Mouse (Mus musculus): ENCODE measurements at regions not wholly inside any gene's neighbourhood (a gene's known extent, or its start where the extent isn't known, plus 50 kb on each side); places are given as distances from the start of the nearest gene placed in this dataset.

DNA sequence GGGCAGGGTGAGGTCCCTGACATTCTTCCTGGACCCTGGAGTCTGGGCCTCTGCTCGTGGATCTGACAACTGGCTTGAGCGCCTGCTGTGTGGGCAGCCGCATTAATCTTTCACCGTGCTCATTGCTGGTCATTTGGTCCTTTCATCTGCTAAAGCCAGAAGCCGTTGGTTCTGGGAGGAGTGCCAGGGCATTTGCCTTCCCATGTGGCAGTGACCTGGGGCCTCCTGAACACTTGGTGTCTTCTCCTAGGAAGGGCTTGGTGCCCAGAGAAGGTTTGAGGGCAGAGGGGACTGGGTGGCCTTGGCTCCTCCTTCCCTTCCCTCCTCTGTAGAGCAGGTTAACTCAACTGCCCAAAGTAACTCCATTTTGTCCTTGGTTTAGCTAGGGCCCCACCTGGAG, 79.7 kb upstream of the Adra2c start:
- WGBS: 49% methylated on average over 5 of the region's 5 CpGs
- no peaks in the 10 kb centered on the region for H3K36me3 ChIP-seq (ENCODE audit: control insufficient read depth, insufficient read depth, low read length)
- ATAC-seq (ENCODE audit: low FRiP score, low TSS enrichment) (no peak), DNase-seq (ENCODE audit: low spot score) (no peak)
- H3K4me1 ChIP-seq (replicated peaks; ENCODE audit: control insufficient read depth, insufficient read depth): no peaks in the 10 kb centered on the region
- no peak overlapping the region for H3K4me2 ChIP-seq (replicated peaks; ENCODE audit: low read depth)
- no peak overlapping the region for H3K4me3 ChIP-seq (ENCODE audit: low read depth, low read length)
- no peak overlapping the region for H3K9ac ChIP-seq (ENCODE audit: low read length)
- no peak overlapping the region for H3K27ac ChIP-seq (replicated peaks)
- TF ChIP-seq CTCF (IDR thresholded peaks at IDR 0.05; ENCODE audit: low read depth) (no peak), EP300 (optimal IDR thresholded peaks at IDR 0.05) (no peak)
- H3K27me3 ChIP-seq (ENCODE audit: control insufficient read depth, insufficient read depth, low read length): no peaks in the 10 kb centered on the region
- H3K9me3 ChIP-seq (ENCODE audit: control insufficient read depth, low read length): no peaks in the 10 kb centered on the region

DNA sequence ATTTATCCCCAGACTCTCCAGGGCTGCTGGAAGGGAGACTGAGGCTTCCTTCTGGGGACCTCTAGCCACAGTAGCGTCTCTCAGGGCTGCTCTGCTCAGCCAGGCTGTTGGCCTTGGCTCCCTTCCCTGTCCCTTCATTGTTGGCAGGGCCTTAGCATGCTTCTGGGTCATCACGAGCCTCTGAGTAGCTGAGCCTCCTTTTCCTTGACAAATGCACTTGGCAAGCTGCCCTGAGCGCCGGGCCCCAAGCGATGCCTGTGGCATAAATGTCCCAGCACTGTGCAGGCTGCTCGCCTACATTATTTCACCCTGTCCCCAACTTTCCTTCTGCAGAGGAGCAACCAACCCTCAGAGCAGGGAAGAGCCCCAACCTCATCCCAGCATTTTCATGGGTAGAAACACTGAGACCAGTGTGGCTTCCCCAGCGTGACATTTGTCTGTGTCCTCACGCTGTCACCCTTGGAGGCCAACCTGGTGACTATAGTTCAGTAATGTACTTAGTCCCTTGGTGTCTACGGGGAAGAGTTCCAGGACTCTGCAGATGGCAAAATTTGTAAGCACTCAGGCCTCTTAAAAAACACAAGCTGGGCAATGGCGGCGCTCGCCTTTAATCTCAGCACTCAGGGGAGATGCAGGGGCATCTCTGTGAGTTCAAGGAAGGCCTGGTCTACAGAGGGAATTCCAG, 83.7 kb upstream of the Lrpap1 start:
- TF ChIP-seq EP300 (optimal IDR thresholded peaks at IDR 0.05): no peak
- TF ChIP-seq CTCF (IDR thresholded peaks at IDR 0.05; ENCODE audit: low read depth): no peak
- DNase-seq (ENCODE audit: low spot score) (peak; percentile 21), ATAC-seq (ENCODE audit: low FRiP score, low TSS enrichment) (no peak)
- no peaks in the 10 kb centered on the region for H3K36me3 ChIP-seq (ENCODE audit: control insufficient read depth, insufficient read depth, low read length)
- H3K4me1 ChIP-seq (replicated peaks; ENCODE audit: control insufficient read depth, insufficient read depth): no peaks in the 10 kb centered on the region
- H3K4me2 ChIP-seq (replicated peaks; ENCODE audit: low read depth): no peak overlapping the region
- H3K27me3 ChIP-seq (ENCODE audit: control insufficient read depth, insufficient read depth, low read length): no peaks in the 10 kb centered on the region
- WGBS: 64% methylated on average over 12 of the region's 12 CpGs
- H3K27ac ChIP-seq (replicated peaks): no peak overlapping the region
- no peaks in the 10 kb centered on the region for H3K9me3 ChIP-seq (ENCODE audit: control insufficient read depth, low read length)
- no peak overlapping the region for H3K9ac ChIP-seq (ENCODE audit: low read length)
- no peak overlapping the region for H3K4me3 ChIP-seq (ENCODE audit: low read depth, low read length)

DNA sequence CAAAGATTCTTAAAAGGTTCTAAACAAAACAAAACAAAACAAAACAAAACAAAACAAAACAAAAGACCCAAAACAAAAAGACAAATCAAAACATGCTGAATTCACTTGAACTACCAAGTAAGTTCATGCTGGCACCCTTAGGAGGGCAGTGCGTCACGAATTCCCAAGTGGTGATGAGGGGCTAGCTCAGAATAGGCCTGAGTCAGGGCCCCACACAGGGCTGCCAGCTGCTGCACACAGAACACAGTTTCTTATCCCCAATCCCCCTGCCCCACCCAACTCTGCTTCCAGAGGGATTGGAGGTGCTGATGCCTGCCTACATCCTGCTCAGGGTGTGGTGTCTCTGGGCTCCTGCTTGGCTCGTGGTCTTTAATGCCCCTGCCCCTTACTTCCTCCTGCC, 80.3 kb upstream of the Lrpap1 start:
- ATAC-seq (ENCODE audit: low FRiP score, low TSS enrichment): no peak
- WGBS: 55% methylated on average over 3 of the region's 3 CpGs
- Histone ChIP-seq H3K4me2 (replicated peaks; ENCODE audit: low read depth) (no peak overlapping the region), H3K9me3 (ENCODE audit: control insufficient read depth, low read length) (no peaks in the 10 kb centered on the region), H3K4me3 (ENCODE audit: low read depth, low read length) (no peak overlapping the region), H3K27ac (replicated peaks) (no peak overlapping the region), H3K36me3 (ENCODE audit: control insufficient read depth, insufficient read depth, low read length) (no peaks in the 10 kb centered on the region), H3K4me1 (replicated peaks; ENCODE audit: control insufficient read depth, insufficient read depth) (no peaks in the 10 kb centered on the region), H3K27me3 (ENCODE audit: control insufficient read depth, insufficient read depth, low read length) (no peaks in the 10 kb centered on the region), H3K9ac (ENCODE audit: low read length) (no peak overlapping the region)
- no peak for TF ChIP-seq EP300 (optimal IDR thresholded peaks at IDR 0.05)
- TF ChIP-seq CTCF (IDR thresholded peaks at IDR 0.05; ENCODE audit: low read depth): no peak
- no peak for DNase-seq (ENCODE audit: low spot score)

DNA sequence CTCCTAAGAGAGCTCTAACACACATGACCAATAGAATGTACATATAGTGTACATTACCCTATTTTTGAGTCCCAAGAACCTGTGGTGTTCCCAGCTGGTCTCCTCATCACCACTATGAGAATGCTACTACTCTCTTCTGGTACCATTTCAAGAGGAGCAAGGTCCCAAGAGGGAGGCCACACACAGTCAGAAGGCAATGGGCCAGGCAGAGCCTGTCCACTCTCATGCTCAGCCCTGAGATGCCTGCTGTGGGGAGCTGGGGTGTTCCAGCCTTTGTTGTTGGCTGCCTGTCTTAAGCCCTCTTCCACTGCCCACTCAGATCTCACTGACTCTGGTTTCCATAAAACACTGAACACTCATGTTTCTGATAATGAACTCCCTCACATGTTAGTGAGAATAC, 79.7 kb upstream of the Lrpap1 start:
- Histone ChIP-seq H3K9ac (ENCODE audit: low read length) (no peak overlapping the region), H3K4me1 (replicated peaks; ENCODE audit: control insufficient read depth, insufficient read depth) (no peaks in the 10 kb centered on the region), H3K4me2 (replicated peaks; ENCODE audit: low read depth) (no peak overlapping the region), H3K27me3 (ENCODE audit: control insufficient read depth, insufficient read depth, low read length) (no peaks in the 10 kb centered on the region), H3K36me3 (ENCODE audit: control insufficient read depth, insufficient read depth, low read length) (no peaks in the 10 kb centered on the region), H3K4me3 (ENCODE audit: low read depth, low read length) (no peak overlapping the region), H3K27ac (replicated peaks) (no peak overlapping the region), H3K9me3 (ENCODE audit: control insufficient read depth, low read length) (no peaks in the 10 kb centered on the region)
- ATAC-seq (ENCODE audit: low FRiP score, low TSS enrichment) (no peak), DNase-seq (ENCODE audit: low spot score) (no peak)
- no peak for TF ChIP-seq EP300 (optimal IDR thresholded peaks at IDR 0.05)

DNA sequence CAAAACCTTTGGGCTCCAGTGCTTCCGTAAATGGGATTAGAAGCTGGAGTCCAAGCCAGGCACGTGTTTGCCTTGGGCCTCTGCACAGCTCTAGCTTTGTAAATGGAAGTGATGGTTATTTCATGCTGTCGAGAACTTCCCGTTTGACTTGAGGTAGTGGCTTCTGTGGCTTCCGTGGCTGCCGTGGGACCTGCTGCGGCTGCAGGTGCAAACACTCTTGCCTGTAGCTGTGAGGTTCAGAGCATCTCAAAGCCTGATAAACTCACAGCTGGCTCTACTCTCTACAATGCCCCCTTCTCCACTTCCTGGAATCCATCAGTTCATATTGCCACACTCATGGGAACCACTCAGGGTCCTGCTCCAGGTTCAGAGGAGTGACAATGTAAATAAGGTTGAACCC, 77.9 kb upstream of the Lrpap1 start:
- WGBS: 79% methylated on average over 7 of the region's 7 CpGs
- H3K9me3 ChIP-seq (ENCODE audit: control insufficient read depth, low read length): no peaks in the 10 kb centered on the region
- no peak for ATAC-seq (ENCODE audit: low FRiP score, low TSS enrichment)
- no peak overlapping the region for H3K9ac ChIP-seq (ENCODE audit: low read length)
- H3K4me2 ChIP-seq (replicated peaks; ENCODE audit: low read depth): no peak overlapping the region
- H3K27ac ChIP-seq (replicated peaks): no peak overlapping the region
- TF ChIP-seq EP300 (optimal IDR thresholded peaks at IDR 0.05) (no peak), CTCF (IDR thresholded peaks at IDR 0.05; ENCODE audit: low read depth) (no peak)
- no peaks in the 10 kb centered on the region for H3K36me3 ChIP-seq (ENCODE audit: control insufficient read depth, insufficient read depth, low read length)
- no peak overlapping the region for H3K4me3 ChIP-seq (ENCODE audit: low read depth, low read length)
- no peak for DNase-seq (ENCODE audit: low spot score)
- H3K27me3 ChIP-seq (ENCODE audit: control insufficient read depth, insufficient read depth, low read length): no peaks in the 10 kb centered on the region
- H3K4me1 ChIP-seq (replicated peaks; ENCODE audit: control insufficient read depth, insufficient read depth): no peaks in the 10 kb centered on the region

DNA sequence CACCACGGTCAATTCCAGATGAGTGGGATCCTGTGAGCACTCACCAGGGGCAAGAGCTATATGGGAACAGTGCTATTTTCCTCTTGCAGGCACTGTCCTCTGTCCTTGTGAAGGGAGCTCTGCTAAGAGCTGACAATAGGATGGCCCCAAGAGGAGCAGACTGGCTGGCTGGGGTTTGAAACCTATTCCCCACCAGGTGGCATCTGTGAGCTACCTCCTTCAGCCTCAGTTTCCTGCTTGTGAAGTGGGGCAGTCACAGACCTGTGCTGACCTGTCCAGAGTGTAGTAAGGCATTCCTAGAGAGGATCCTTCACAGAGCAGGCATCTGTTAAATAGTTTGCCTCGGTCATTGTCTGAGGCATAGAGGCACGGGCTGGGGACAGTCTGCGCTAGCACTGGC, 71.8 kb upstream of the Lrpap1 start:
- Histone ChIP-seq H3K27ac (replicated peaks) (no peak overlapping the region), H3K9me3 (ENCODE audit: control insufficient read depth, low read length) (no peaks in the 10 kb centered on the region), H3K4me1 (replicated peaks; ENCODE audit: control insufficient read depth, insufficient read depth) (no peaks in the 10 kb centered on the region), H3K4me2 (replicated peaks; ENCODE audit: low read depth) (no peak overlapping the region), H3K4me3 (ENCODE audit: low read depth, low read length) (no peak overlapping the region), H3K9ac (ENCODE audit: low read length) (no peak overlapping the region), H3K27me3 (ENCODE audit: control insufficient read depth, insufficient read depth, low read length) (no peaks in the 10 kb centered on the region), H3K36me3 (ENCODE audit: control insufficient read depth, insufficient read depth, low read length) (no peaks in the 10 kb centered on the region)
- 64% methylated on average over 4 of the region's 4 CpGs for WGBS
- TF ChIP-seq EP300 (optimal IDR thresholded peaks at IDR 0.05) (no peak), CTCF (IDR thresholded peaks at IDR 0.05; ENCODE audit: low read depth) (peak; percentile 60)
- ATAC-seq (ENCODE audit: low FRiP score, low TSS enrichment) (no peak), DNase-seq (ENCODE audit: low spot score) (no peak)

Data from stomach, postnatal 0 days (tissue).